Mouse (Mus musculus) stomach, postnatal 0 days (tissue): ENCODE measurements at regions not wholly inside any gene's neighbourhood (a gene's known extent, or its start where the extent isn't known, plus 50 kb on each side); places are given as distances from the start of the nearest gene placed in this dataset.

ENCODE experiments used
- CTCF ChIP-seq: IDR thresholded peaks from 2 replicates; pipeline ENCODE4 v1.5.1; 2016; ENCODE audit warnings: antibody characterized with exemption, low read depth, mild to moderate bottlenecking, moderate library complexity
- EP300 ChIP-seq: optimal IDR thresholded peaks from 2 replicates; pipeline ENCODE3; 2016; ENCODE audit warnings: antibody characterized with exemption

DNA sequence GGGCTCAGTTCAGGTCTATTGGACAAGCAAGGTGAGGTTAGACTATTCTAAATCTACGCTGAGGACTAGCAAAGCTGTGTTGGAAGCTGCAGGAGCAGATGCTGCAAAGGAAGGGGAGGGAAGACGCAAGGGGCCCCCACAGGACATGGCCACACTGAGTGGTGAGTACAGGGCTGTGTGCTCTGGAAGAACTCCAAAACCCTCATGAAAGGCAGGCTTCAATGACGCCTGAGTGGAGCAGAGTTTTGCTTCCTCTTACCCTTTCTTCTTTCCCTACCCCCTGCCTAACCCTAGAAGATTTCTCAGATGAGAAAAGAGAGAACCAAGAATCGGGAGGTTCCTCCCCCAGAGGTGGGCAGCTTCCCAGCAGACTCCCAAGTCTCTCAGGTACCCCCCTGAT, 61.9 kb upstream of the Neurl1b start:
- TF ChIP-seq CTCF: no peak
- no peak for TF ChIP-seq EP300
